Mouse (Mus musculus): ENCODE measurements around the gene Zc3h13. TPM values are rescaled to one million over a fixed set of nuclear protein-coding genes. Genes with fewer than 3 reads are reported as not detected.

Zc3h13 gene
- total and polyA plus RNA-seq, 2 experiments from 2014 or later: 3.8 to 16.7 TPM

DNA sequence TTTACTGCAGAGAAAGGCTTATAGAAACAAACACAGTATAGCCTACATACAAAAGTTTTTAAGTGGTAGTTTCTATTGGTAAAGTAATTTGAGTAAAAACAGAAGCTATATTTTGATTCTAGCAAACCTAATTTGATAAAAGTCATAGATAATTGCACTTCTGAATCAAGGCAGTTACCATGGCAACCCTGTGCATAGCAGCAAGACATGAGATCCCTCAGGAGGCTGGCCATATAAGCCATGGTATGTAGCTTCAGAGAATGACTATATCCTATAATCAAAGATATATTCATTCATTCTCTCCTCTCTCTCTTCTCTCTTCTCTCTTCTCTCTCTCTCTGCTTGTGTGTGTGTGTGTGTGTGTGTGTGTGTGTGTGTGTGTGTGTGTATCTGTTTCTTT is 23.7 kb downstream of the Zc3h13 start:
- Histone ChIP-seq H3K9me3 (replicated peaks; ENCODE audit: control insufficient read depth, low read length) (no peaks in the 10 kb centered on the region), H3K27ac (ENCODE audit: low read depth) (no peak overlapping the region), H3K27me3 (ENCODE audit: control insufficient read depth, insufficient read depth, low read length) (no peaks in the 10 kb centered on the region), H3K4me2 (ENCODE audit: low read depth, low read length) (no peak overlapping the region), H3K4me3 (ENCODE audit: low read depth, low read length) (no peak overlapping the region), H3K36me3 (replicated peaks; ENCODE audit: control insufficient read depth, insufficient read depth, low read length) (peaks cover 3% of the 10 kb centered on the region; the same call in 1 of the 2 replicates), H3K9ac (replicated peaks; ENCODE audit: low read depth, low read length) (no peak overlapping the region), H3K4me1 (ENCODE audit: control insufficient read depth, insufficient read depth) (no peaks in the 10 kb centered on the region)
- no peak for DNase-seq (ENCODE audit: low spot score)
- ATAC-seq (ENCODE audit: insufficient read depth, low read depth): no peak
- TF ChIP-seq CTCF (IDR thresholded peaks at IDR 0.05; ENCODE audit: low read depth): no peak
- no peak for TF ChIP-seq EP300 (IDR thresholded peaks at IDR 0.05; ENCODE audit: low read depth)

- ATAC-seq (ENCODE audit: insufficient read depth, low read depth): no peak
- no peak overlapping the region for H3K4me3 ChIP-seq (ENCODE audit: low read depth, low read length)
- no peak overlapping the region for H3K9ac ChIP-seq (replicated peaks; ENCODE audit: low read depth, low read length)
- H3K4me2 ChIP-seq (ENCODE audit: low read depth, low read length): no peak overlapping the region
- no peak overlapping the region for H3K27ac ChIP-seq (ENCODE audit: low read depth)
- TF ChIP-seq CTCF (IDR thresholded peaks at IDR 0.05; ENCODE audit: low read depth) (no peak; the same call in 1 of the 2 replicates), EP300 (IDR thresholded peaks at IDR 0.05; ENCODE audit: low read depth) (no peak)
- DNase-seq (ENCODE audit: low spot score): peak; percentile 27
- H3K4me1 ChIP-seq (ENCODE audit: control insufficient read depth, insufficient read depth): no peaks in the 10 kb centered on the region
- H3K27me3 ChIP-seq (ENCODE audit: control insufficient read depth, insufficient read depth, low read length): no peaks in the 10 kb centered on the region
- no peaks in the 10 kb centered on the region for H3K9me3 ChIP-seq (replicated peaks; ENCODE audit: control insufficient read depth, low read length)
- 76% methylated on average over 5 of the region's 5 CpGs for WGBS
- peaks cover 5% of the 10 kb centered on the region; the same call in 1 of the 2 replicates for H3K36me3 ChIP-seq (replicated peaks; ENCODE audit: control insufficient read depth, insufficient read depth, low read length)
These were observed 25.3 kb downstream of the Zc3h13 start for GRCm38 (mm10) chr14:75309336-75309992.

DNA sequence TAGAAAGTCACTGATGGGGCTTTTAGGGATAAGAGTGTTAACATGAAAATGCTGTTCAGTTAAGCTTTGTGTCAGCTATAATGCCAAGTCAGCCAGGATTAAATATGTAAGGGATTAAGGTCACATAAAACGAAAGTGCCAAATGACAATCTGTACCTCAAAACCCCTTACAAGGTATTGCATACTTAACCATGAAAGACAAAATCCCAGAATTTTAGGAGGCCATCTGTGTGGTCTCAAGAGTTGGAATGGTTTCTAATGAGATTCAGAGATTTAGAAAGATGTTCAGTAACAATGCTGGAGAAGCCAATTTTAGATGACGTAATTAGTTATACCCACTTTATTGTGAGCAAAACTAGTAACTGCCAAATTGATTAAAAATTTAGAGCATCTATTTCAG is 30.3 kb downstream of the Zc3h13 start:
- TF ChIP-seq EP300 (IDR thresholded peaks at IDR 0.05; ENCODE audit: low read depth) (no peak), CTCF (IDR thresholded peaks at IDR 0.05; ENCODE audit: low read depth) (no peak)
- Histone ChIP-seq H3K9me3 (replicated peaks; ENCODE audit: control insufficient read depth, low read length) (no peaks in the 10 kb centered on the region), H3K4me2 (ENCODE audit: low read depth, low read length) (no peak overlapping the region), H3K36me3 (replicated peaks; ENCODE audit: control insufficient read depth, insufficient read depth, low read length) (peaks cover 9% of the 10 kb centered on the region), H3K9ac (replicated peaks; ENCODE audit: low read depth, low read length) (no peak overlapping the region), H3K4me3 (ENCODE audit: low read depth, low read length) (no peak overlapping the region), H3K27ac (ENCODE audit: low read depth) (no peak overlapping the region), H3K27me3 (ENCODE audit: control insufficient read depth, insufficient read depth, low read length) (no peaks in the 10 kb centered on the region), H3K4me1 (ENCODE audit: control insufficient read depth, insufficient read depth) (no peaks in the 10 kb centered on the region)
- ATAC-seq (ENCODE audit: insufficient read depth, low read depth) (no peak), DNase-seq (ENCODE audit: low spot score) (no peak)
- WGBS: 83% methylated on average over 2 of the region's 2 CpGs

DNA sequence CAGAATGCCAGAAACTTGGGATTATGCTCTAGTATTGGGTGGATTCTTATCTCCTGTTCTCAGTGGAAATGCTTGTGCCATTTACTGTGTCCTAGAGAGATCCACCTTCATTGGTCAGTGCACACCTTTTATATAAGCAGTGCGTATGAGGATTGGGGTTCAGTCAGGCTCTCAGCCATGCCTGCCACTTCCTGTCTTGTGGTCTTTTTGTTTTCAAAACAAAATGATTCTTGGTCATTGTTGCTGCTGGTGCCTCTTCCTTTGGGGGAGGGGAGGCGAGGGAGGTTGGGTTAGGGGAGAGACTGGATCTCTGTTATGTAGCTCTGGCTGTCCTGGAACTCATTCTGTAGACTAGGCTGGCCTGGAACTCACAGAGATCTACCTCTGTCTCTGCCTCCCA is 34.6 kb downstream of the Zc3h13 start:
- H3K27me3 ChIP-seq (ENCODE audit: control insufficient read depth, insufficient read depth, low read length): no peaks in the 10 kb centered on the region
- no peaks in the 10 kb centered on the region for H3K4me1 ChIP-seq (ENCODE audit: control insufficient read depth, insufficient read depth)
- no peak overlapping the region for H3K9ac ChIP-seq (replicated peaks; ENCODE audit: low read depth, low read length)
- ATAC-seq (ENCODE audit: insufficient read depth, low read depth) (no peak), DNase-seq (ENCODE audit: low spot score) (no peak)
- 73% methylated on average over 2 of the region's 2 CpGs for WGBS
- peaks cover 28% of the 10 kb centered on the region for H3K36me3 ChIP-seq (replicated peaks; ENCODE audit: control insufficient read depth, insufficient read depth, low read length)
- H3K27ac ChIP-seq (ENCODE audit: low read depth): no peak overlapping the region
- no peak overlapping the region for H3K4me2 ChIP-seq (ENCODE audit: low read depth, low read length)
- no peaks in the 10 kb centered on the region for H3K9me3 ChIP-seq (replicated peaks; ENCODE audit: control insufficient read depth, low read length)
- TF ChIP-seq EP300 (IDR thresholded peaks at IDR 0.05; ENCODE audit: low read depth): no peak
- no peak for TF ChIP-seq CTCF (IDR thresholded peaks at IDR 0.05; ENCODE audit: low read depth)
- no peak overlapping the region for H3K4me3 ChIP-seq (ENCODE audit: low read depth, low read length)

DNA sequence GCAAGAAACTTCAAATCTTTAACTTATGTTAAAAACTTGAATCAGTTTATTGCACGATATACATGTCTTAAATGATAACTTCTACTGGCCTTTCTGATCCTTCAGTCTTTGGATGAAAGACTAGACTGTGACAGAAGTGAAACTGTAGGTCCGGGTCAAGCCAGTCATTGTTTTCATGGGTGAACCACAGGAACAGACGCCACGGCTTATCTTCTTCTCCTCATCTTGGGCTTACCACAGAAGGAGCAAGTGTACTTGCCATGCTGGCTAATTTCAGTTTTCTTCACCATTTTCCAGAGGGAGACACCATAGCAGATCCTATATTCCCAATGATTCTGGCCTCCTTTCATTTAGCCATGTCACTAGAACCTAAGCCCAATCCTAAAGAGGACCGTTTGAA is 36.1 kb downstream of the Zc3h13 start:
- Histone ChIP-seq H3K9ac (replicated peaks; ENCODE audit: low read depth, low read length) (no peak overlapping the region), H3K9me3 (replicated peaks; ENCODE audit: control insufficient read depth, low read length) (no peaks in the 10 kb centered on the region), H3K4me3 (ENCODE audit: low read depth, low read length) (no peak overlapping the region), H3K4me1 (ENCODE audit: control insufficient read depth, insufficient read depth) (no peaks in the 10 kb centered on the region), H3K27ac (ENCODE audit: low read depth) (no peak overlapping the region), H3K36me3 (replicated peaks; ENCODE audit: control insufficient read depth, insufficient read depth, low read length) (peaks cover 39% of the 10 kb centered on the region), H3K27me3 (ENCODE audit: control insufficient read depth, insufficient read depth, low read length) (no peaks in the 10 kb centered on the region), H3K4me2 (ENCODE audit: low read depth, low read length) (no peak overlapping the region)
- no peak for DNase-seq (ENCODE audit: low spot score)
- no peak for ATAC-seq (ENCODE audit: insufficient read depth, low read depth)
- 83% methylated on average over 5 of the region's 5 CpGs for WGBS
- TF ChIP-seq EP300 (IDR thresholded peaks at IDR 0.05; ENCODE audit: low read depth) (no peak), CTCF (IDR thresholded peaks at IDR 0.05; ENCODE audit: low read depth) (no peak)

GRCm38 (mm10) chr14:75323354-75323753 is 39.2 kb downstream of the Zc3h13 start:
- no peak overlapping the region for H3K27ac ChIP-seq (ENCODE audit: low read depth)
- WGBS: 96% methylated on average over 32 of the region's 32 CpGs
- H3K9me3 ChIP-seq (replicated peaks; ENCODE audit: control insufficient read depth, low read length): no peaks in the 10 kb centered on the region
- no peak overlapping the region for H3K4me2 ChIP-seq (ENCODE audit: low read depth, low read length)
- TF ChIP-seq EP300 (IDR thresholded peaks at IDR 0.05; ENCODE audit: low read depth): no peak
- no peak for TF ChIP-seq CTCF (IDR thresholded peaks at IDR 0.05; ENCODE audit: low read depth)
- H3K4me3 ChIP-seq (ENCODE audit: low read depth, low read length): no peak overlapping the region
- H3K36me3 ChIP-seq (replicated peaks; ENCODE audit: control insufficient read depth, insufficient read depth, low read length): peaks cover 47% of the 10 kb centered on the region
- no peak overlapping the region for H3K9ac ChIP-seq (replicated peaks; ENCODE audit: low read depth, low read length)
- ATAC-seq (ENCODE audit: insufficient read depth, low read depth): no peak
- no peaks in the 10 kb centered on the region for H3K4me1 ChIP-seq (ENCODE audit: control insufficient read depth, insufficient read depth)
- H3K27me3 ChIP-seq (ENCODE audit: control insufficient read depth, insufficient read depth, low read length): no peaks in the 10 kb centered on the region
- DNase-seq (ENCODE audit: low spot score): no peak

Measured in heart, postnatal 0 days (tissue).